Mouse (Mus musculus): Measurements from ENCODE around the gene Slc25a30.

- no peak for TF ChIP-seq POLR2A (IDR thresholded peaks at IDR 0.05; ENCODE audit: insufficient read length, low read depth)
- no peak for TF ChIP-seq MYOD1 (IDR thresholded peaks at IDR 0.05; ENCODE audit: control insufficient read depth in 1 of 3, insufficient read length in 2 of 3, low read depth in 2 of 3)
Observed at GRCm38 (mm10) chr14:75712687-75713086, 74.2 kb downstream of the Slc25a30 start.

All from myocyte (in vitro differentiated cells).